Mouse (Mus musculus): ENCODE measurements at regions not wholly inside any gene's neighbourhood (a gene's known extent, or its start where the extent isn't known, plus 50 kb on each side); places are given as distances from the start of the nearest gene placed in this dataset.

- H3K4me1 ChIP-seq (ENCODE audit: control insufficient read depth, insufficient read depth, low read length), result peaks cover 6% of the 10 kb centered on the region; the same call in 1 of the 2 replicates
- H3K9me3 ChIP-seq (ENCODE audit: control insufficient read depth, low read length), result no peaks in the 10 kb centered on the region
- H3K4me2 ChIP-seq (replicated peaks; ENCODE audit: low read depth, low read length, severe bottlenecking), result no peak overlapping the region
- H3K27me3 ChIP-seq (ENCODE audit: control insufficient read depth, insufficient read depth, low read length), result peaks cover 3% of the 10 kb centered on the region; the same call in 1 of the 2 replicates
- H3K4me3 ChIP-seq (replicated peaks; ENCODE audit: low read length), result no peak overlapping the region
- ATAC-seq (ENCODE audit: low FRiP score, low read depth), result peak; percentile 72
- peak; percentile 45 for DNase-seq (ENCODE audit: low spot score)
- no peaks in the 10 kb centered on the region for H3K36me3 ChIP-seq (ENCODE audit: control insufficient read depth, insufficient read depth, low read length)
- no peak overlapping the region for H3K27ac ChIP-seq (replicated peaks; ENCODE audit: low read depth, low read length)
- 9% methylated on average over 2 of the region's 2 CpGs for WGBS
- no peak for TF ChIP-seq POLR2A (IDR thresholded peaks at IDR 0.05; ENCODE audit: borderline replicate concordance, extremely low read depth, insufficient read depth, insufficient read length)
- no peak overlapping the region for H3K9ac ChIP-seq (ENCODE audit: low read depth, low read length, severe bottlenecking)
Measured at GRCm38 (mm10) chr11:17464875-17465274, 207.5 kb downstream of the C1d start.

GRCm38 (mm10) chr11:17468431-17469165, 211.2 kb downstream of the C1d start:
- peak; percentile 31 for DNase-seq (ENCODE audit: low spot score)
- WGBS, result 77% methylated on average over 2 of the region's 2 CpGs
- no peak for TF ChIP-seq POLR2A (IDR thresholded peaks at IDR 0.05; ENCODE audit: borderline replicate concordance, extremely low read depth, insufficient read depth, insufficient read length)

GRCm38 (mm10) chr11:17481436-17481996, 224.1 kb downstream of the C1d start:
- TF ChIP-seq POLR2A (IDR thresholded peaks at IDR 0.05; ENCODE audit: borderline replicate concordance, extremely low read depth, insufficient read depth, insufficient read length), result no peak
- no peak overlapping the region for H3K4me3 ChIP-seq (replicated peaks; ENCODE audit: low read length)
- ATAC-seq (ENCODE audit: low FRiP score, low read depth) (peak; percentile 50; the same call in 1 of the 2 replicates), DNase-seq (ENCODE audit: low spot score) (peak; percentile 59)
- H3K9ac ChIP-seq (ENCODE audit: low read depth, low read length, severe bottlenecking), result no peak overlapping the region
- no peaks in the 10 kb centered on the region for H3K36me3 ChIP-seq (ENCODE audit: control insufficient read depth, insufficient read depth, low read length)
- WGBS, result 69% methylated on average over 4 of the region's 4 CpGs
- H3K27ac ChIP-seq (replicated peaks; ENCODE audit: low read depth, low read length), result no peak overlapping the region
- no peaks in the 10 kb centered on the region for H3K27me3 ChIP-seq (ENCODE audit: control insufficient read depth, insufficient read depth, low read length)
- no peak overlapping the region for H3K4me2 ChIP-seq (replicated peaks; ENCODE audit: low read depth, low read length, severe bottlenecking)
- no peaks in the 10 kb centered on the region for H3K4me1 ChIP-seq (ENCODE audit: control insufficient read depth, insufficient read depth, low read length)
- no peaks in the 10 kb centered on the region for H3K9me3 ChIP-seq (ENCODE audit: control insufficient read depth, low read length)

More at GRCm38 (mm10) chr11:17468431-17469165, 211.2 kb downstream of the C1d start:
- no peak overlapping the region for H3K4me3 ChIP-seq (replicated peaks; ENCODE audit: low read length)
- H3K9ac ChIP-seq (ENCODE audit: low read depth, low read length, severe bottlenecking), result no peak overlapping the region
- ATAC-seq (ENCODE audit: low FRiP score, low read depth), result no peak
- no peaks in the 10 kb centered on the region for H3K27me3 ChIP-seq (ENCODE audit: control insufficient read depth, insufficient read depth, low read length)
- H3K4me1 ChIP-seq (ENCODE audit: control insufficient read depth, insufficient read depth, low read length), result no peaks in the 10 kb centered on the region
- H3K36me3 ChIP-seq (ENCODE audit: control insufficient read depth, insufficient read depth, low read length), result no peaks in the 10 kb centered on the region
- H3K9me3 ChIP-seq (ENCODE audit: control insufficient read depth, low read length), result no peaks in the 10 kb centered on the region
- no peak overlapping the region for H3K27ac ChIP-seq (replicated peaks; ENCODE audit: low read depth, low read length)
- H3K4me2 ChIP-seq (replicated peaks; ENCODE audit: low read depth, low read length, severe bottlenecking), result no peak overlapping the region

GRCm38 (mm10) chr11:17483849-17484441, 226.6 kb downstream of the C1d start:
- no peaks in the 10 kb centered on the region for H3K36me3 ChIP-seq (ENCODE audit: control insufficient read depth, insufficient read depth, low read length)
- DNase-seq (ENCODE audit: low spot score) (no peak), ATAC-seq (ENCODE audit: low FRiP score, low read depth) (no peak)
- H3K4me2 ChIP-seq (replicated peaks; ENCODE audit: low read depth, low read length, severe bottlenecking), result no peak overlapping the region
- no peaks in the 10 kb centered on the region for H3K9me3 ChIP-seq (ENCODE audit: control insufficient read depth, low read length)
- WGBS, result 73% methylated on average over 3 of the region's 3 CpGs
- H3K27ac ChIP-seq (replicated peaks; ENCODE audit: low read depth, low read length), result no peak overlapping the region
- TF ChIP-seq POLR2A (IDR thresholded peaks at IDR 0.05; ENCODE audit: borderline replicate concordance, extremely low read depth, insufficient read depth, insufficient read length), result no peak
- H3K27me3 ChIP-seq (ENCODE audit: control insufficient read depth, insufficient read depth, low read length), result no peaks in the 10 kb centered on the region
- no peak overlapping the region for H3K4me3 ChIP-seq (replicated peaks; ENCODE audit: low read length)
- H3K4me1 ChIP-seq (ENCODE audit: control insufficient read depth, insufficient read depth, low read length), result no peaks in the 10 kb centered on the region
- no peak overlapping the region for H3K9ac ChIP-seq (ENCODE audit: low read depth, low read length, severe bottlenecking)
